Mouse (Mus musculus) intestine, embryonic 14.5 days (tissue): ENCODE data around the gene Carm1. TPM values are rescaled to one million over a fixed set of nuclear protein-coding genes. Genes with fewer than 3 reads are reported as not detected.

Experiments
- ATAC-seq: fragments of 200-750 bp; cut with Nextera tagmentation; replicated peaks from 2 replicates; pipeline ENCODE4 v1.8.0; 2017; ENCODE audit warnings: low read depth, moderate number of reproducible peaks, moderate TSS enrichment, moderate library complexity; ENCODE audit not compliant: low FRiP score, low TSS enrichment
- DNase-seq: peaks from one replicate; pipeline ENCODE4 v3.0.0-alpha.2; 2018; ENCODE audit warnings: low spot score
- H3K27ac ChIP-seq: fragments of 300-500 bp; sonication (generic); 2 replicates; pipeline ENCODE4 v1.5.1; 2014; ENCODE audit warnings: low read depth, mild to moderate bottlenecking, control low read depth
- H3K27me3 ChIP-seq: fragments of 300-500 bp; sonication (generic); replicated peaks from 2 replicates; pipeline ENCODE4 v1.6.1; 2014; ENCODE audit warnings: low read length, control low read depth; ENCODE audit not compliant: control insufficient read depth, insufficient read depth
- H3K36me3 ChIP-seq: fragments of 300-500 bp; sonication (generic); 2 replicates; pipeline ENCODE4 v1.6.1; 2014; ENCODE audit warnings: low read length, control low read depth; ENCODE audit not compliant: control insufficient read depth, insufficient read depth
- H3K4me1 ChIP-seq: fragments of 300-500 bp; sonication (generic); replicated peaks from 2 replicates; pipeline ENCODE4 v1.6.1; 2014; ENCODE audit warnings: low read length, control low read depth, mixed read lengths; ENCODE audit not compliant: control insufficient read depth, insufficient read depth
- H3K4me2 ChIP-seq: fragments of 300-500 bp; sonication (generic); 2 replicates; pipeline ENCODE4 v1.6.1; 2014; ENCODE audit warnings: low read length
- H3K4me3 ChIP-seq: fragments of 300-500 bp; sonication (generic); 2 replicates; pipeline ENCODE4 v1.5.1; 2014; ENCODE audit warnings: low read depth, low read length, control low read depth, mixed read lengths
- H3K9ac ChIP-seq: fragments of 300-500 bp; sonication (generic); 2 replicates; pipeline ENCODE4 v1.6.1; 2014; ENCODE audit warnings: mild to moderate bottlenecking, low read length
- H3K9me3 ChIP-seq: fragments of 300-500 bp; sonication (generic); 2 replicates; pipeline ENCODE4 v1.6.1; 2016; ENCODE audit warnings: low read length, control low read depth; ENCODE audit not compliant: control insufficient read depth
- WGBS: fragments of 180-500 bp; shearing (Covaris S2); extraction: QIAGEN DNeasy Blood & Tissue Kit; methylation state at CpG from one replicate; pipeline ENCODE4 v1.1.7; 2014; 5-methylcytosine and 5-hydroxymethylcytosine counted together
- polyA plus RNA-seq: library from polyadenylated mRNA; unstranded; fragments of >200 nt; fragmentation: Nextera tagmentation; extraction: Ambion mirVana; gene quantifications from 2 replicates; pipeline ENCODE4 v1.2.1, GENCODE M21; 2014

The Carm1 gene
- polyA plus RNA-seq, 1 experiment from 2014 or later = 54.4 TPM

DNA sequence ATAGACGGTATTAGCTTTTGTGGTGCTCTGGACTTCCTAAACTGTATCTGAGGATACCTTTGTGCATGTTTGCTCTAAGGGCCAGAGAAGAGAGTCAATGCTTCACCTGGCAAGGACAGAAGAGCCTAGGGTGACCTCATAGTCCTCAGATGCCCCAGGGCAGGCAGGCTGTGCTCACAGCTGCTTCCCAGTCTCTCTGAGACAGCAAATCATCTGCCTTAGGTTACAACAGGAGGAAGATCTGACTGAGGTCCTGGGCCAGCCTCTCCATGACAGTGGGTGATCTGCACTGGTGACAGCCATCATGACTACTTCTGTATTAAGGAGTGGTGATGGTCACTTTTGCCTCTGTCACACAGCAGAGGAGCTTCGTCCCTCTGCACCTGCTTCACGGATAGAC, 12.5 kb downstream of the Carm1 start:
- no peak overlapping the region for H3K4me3 ChIP-seq
- H3K9ac ChIP-seq = no peak overlapping the region
- ATAC-seq (no peak), DNase-seq (no peak)
- peaks cover 5% of the 10 kb centered on the region; the same call in 1 of the 2 replicates for H3K4me1 ChIP-seq
- peaks cover 29% of the 10 kb centered on the region for H3K36me3 ChIP-seq
- no peaks in the 10 kb centered on the region for H3K9me3 ChIP-seq
- H3K4me2 ChIP-seq = no peak overlapping the region
- 95% methylated on average over 3 of the region's 3 CpGs for WGBS
- H3K27ac ChIP-seq = no peak overlapping the region
- no peaks in the 10 kb centered on the region for H3K27me3 ChIP-seq

DNA sequence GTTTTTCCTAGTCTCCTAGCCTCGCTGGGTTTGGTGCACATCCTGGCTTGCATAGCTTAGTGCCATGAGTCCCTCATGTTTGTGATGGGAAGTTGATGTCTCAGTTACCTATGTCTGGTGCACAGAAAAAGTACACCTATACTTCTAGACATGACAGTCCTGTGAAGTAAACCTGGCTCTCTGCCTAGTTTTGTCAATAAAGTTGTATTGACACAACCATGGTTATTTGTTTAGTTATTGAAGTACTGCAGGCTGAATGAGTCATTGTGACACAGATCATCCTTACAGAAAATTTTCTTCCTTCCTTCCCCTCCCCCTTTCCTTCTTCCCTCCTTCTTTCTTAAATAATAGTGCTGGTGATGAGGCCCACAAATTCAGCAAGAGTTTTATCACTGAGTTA, 17.7 kb downstream of the Carm1 start:
- DNase-seq = no peak
- H3K36me3 ChIP-seq = peaks cover 20% of the 10 kb centered on the region
- no peaks in the 10 kb centered on the region for H3K27me3 ChIP-seq
- H3K9me3 ChIP-seq = no peaks in the 10 kb centered on the region
- no peak overlapping the region for H3K4me3 ChIP-seq
- H3K27ac ChIP-seq = no peak overlapping the region
- WGBS = 82% methylated on average over 1 of the region's 1 CpGs
- H3K4me1 ChIP-seq = 0 out of 2 replicates have a peak, but pooled peaks cover 3% of the 10 kb centered on the region
- no peak overlapping the region for H3K4me2 ChIP-seq
- ATAC-seq = no peak
- H3K9ac ChIP-seq = no peak overlapping the region

DNA sequence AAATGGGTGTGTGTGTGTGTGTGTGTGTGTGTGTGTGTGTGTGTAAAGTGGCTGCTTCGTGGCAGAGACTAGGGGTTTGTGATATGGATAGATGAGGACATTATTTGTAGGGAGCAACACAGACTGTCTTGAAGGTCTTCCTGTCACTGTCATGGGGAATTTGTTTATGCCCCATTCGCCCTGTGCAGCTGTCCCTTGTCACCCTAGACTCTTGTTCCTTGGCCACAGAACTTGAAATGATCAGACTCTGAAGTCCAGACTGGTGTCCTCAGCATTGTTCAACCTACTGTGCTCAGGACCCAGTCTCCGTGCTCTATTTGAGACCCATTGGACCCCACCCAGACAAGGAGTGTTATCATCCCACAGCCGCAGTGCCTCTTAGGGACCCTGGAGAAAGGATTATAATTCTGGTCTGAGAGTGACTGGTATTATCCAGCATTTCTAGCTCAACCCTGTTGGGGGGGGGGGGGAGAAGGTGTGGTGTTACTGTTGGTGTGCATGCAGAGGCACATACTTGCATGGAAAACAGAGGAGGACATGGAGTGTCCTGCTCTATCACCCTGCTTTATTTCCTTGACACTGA, 18.4 kb downstream of the Carm1 start:
- Histone ChIP-seq H3K36me3 (peaks cover 26% of the 10 kb centered on the region), H3K27ac (no peak overlapping the region), H3K9ac (no peak overlapping the region), H3K27me3 (no peaks in the 10 kb centered on the region), H3K4me1 (0 out of 2 replicates have a peak, but pooled peaks cover 3% of the 10 kb centered on the region), H3K4me2 (no peak overlapping the region), H3K4me3 (no peak overlapping the region), H3K9me3 (no peaks in the 10 kb centered on the region)
- ATAC-seq = no peak
- WGBS = 77% methylated on average over 4 of the region's 4 CpGs
- DNase-seq = no peak

DNA sequence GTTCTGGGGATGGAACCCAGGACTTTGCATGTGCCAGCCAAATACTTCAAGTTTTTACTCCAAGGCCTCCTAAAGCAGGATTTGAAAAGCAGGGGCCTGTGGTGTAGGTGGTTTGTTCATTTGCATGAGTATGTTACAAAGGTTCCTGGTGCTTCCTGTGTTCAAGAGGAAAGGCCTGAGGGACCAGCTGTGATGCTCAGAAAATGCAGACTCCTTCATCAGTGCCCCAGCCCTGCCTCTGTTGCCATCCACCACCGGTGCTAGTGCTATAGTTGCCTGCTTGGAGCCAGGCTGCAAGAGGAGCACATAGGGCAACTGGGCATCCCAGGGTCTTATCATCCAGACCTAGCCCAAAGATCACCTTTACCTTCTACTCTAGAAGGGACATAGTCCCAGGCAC, 19.8 kb downstream of the Carm1 start:
- 100% methylated on average over 1 of the region's 1 CpGs for WGBS
- Histone ChIP-seq H3K36me3 (peaks cover 30% of the 10 kb centered on the region), H3K4me3 (no peak overlapping the region), H3K9ac (no peak overlapping the region), H3K9me3 (no peaks in the 10 kb centered on the region), H3K27me3 (no peaks in the 10 kb centered on the region), H3K4me2 (no peak overlapping the region), H3K4me1 (0 out of 2 replicates have a peak, but pooled peaks cover 3% of the 10 kb centered on the region), H3K27ac (no peak overlapping the region)
- ATAC-seq (no peak), DNase-seq (no peak)

DNA sequence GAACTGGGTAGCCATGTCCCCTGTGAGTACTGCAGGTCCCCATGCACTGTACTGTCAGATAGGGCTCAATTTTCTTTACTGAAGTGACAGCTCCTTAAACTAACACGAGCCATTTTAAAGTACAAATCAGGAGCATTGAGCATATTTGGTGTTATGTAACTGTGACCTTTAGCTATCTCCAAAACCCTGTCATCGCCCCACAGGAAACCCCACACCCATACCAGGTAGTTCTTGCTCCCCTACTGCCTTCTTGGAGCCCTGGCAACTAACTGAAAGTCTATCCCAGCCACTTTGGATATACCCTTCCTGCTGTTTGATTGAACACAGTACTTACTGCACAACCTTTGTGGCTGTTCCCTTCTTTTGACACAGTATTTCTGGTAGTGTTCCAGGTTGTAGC, 20.4 kb downstream of the Carm1 start:
- Histone ChIP-seq H3K9ac (no peak overlapping the region), H3K27me3 (no peaks in the 10 kb centered on the region)
- 84% methylated on average over 2 of the region's 2 CpGs for WGBS

DNA sequence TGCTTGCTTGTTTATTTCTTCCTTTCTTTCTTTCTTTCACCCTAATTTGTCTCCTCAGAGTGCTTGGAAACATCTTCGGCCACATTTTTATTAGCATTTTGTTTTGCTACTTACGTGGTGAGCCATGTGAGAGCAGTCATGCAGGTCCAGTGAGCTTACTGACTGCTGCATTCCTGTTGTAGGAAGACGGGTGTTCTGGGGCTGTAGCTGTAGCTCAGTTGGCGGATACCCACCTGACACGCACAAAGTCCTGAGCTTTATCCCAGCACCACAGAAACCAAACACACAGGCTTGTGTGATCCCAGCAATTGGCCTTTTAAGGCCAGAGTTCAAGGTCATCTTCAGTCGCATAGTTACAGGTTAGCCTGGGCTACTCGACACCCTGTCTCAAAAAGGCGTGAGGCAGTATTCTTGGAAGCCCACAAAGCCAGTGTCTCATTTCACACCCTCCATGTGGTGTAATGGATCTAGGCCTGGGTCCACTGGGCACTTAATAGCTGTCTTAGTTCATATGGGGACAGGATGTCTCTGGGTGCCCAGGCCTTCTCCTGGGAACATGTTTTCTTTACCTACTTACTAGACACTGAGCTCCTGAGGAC, 22.1 kb downstream of the Carm1 start:
- DNase-seq (no peak), ATAC-seq (no peak)
- Histone ChIP-seq H3K4me3 (no peak overlapping the region), H3K27ac (no peak overlapping the region), H3K9me3 (no peaks in the 10 kb centered on the region), H3K9ac (no peak overlapping the region), H3K4me1 (0 out of 2 replicates have a peak, but pooled peaks cover 3% of the 10 kb centered on the region), H3K36me3 (peaks cover 44% of the 10 kb centered on the region), H3K27me3 (no peaks in the 10 kb centered on the region), H3K4me2 (no peak overlapping the region)
- WGBS = 85% methylated on average over 8 of the region's 8 CpGs

More for the DNA sequence above, 20.4 kb downstream of the Carm1 start:
- Histone ChIP-seq H3K9me3 (no peaks in the 10 kb centered on the region), H3K4me2 (no peak overlapping the region), H3K27ac (no peak overlapping the region), H3K36me3 (peaks cover 30% of the 10 kb centered on the region), H3K4me3 (no peak overlapping the region), H3K4me1 (0 out of 2 replicates have a peak, but pooled peaks cover 3% of the 10 kb centered on the region)
- DNase-seq = no peak
- no peak for ATAC-seq

DNA sequence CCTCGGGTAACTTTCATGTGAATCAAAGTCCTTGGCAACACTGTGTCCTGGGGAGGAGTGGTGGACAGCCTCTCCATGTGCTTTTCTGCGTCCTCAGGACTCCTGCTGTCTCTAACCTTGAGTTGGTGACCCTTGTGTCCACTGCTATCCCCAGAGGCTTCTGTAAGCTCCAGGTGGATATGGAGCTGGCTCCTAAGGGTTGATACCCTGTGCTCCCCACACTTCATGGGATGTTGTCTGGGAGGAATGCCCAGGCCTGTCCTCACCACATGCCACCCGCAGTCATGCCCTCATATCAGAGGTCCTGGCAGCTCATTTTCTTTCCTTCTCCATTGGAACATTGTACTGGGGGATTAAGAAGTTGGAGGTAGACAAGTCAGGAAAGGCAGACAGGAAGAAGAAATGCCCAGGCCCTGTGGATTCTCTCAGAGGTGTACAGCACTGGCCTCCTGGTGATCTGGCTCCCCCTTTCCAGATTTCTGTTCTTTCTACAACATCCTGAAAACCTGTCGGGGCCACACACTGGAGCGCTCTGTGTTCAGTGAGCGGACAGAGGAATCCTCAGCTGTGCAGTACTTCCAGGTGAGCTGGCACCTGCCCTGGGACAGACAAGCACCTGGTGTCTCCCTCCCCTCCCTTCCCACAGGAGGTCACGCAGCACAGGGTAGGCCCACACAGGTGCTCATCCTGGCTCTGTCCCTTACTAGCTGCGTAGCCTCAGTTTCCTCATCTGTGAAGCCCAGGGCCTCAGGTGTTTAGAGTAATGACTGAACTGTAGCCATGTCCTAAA, 27.5 kb downstream of the Carm1 start:
- Histone ChIP-seq H3K27me3 (no peaks in the 10 kb centered on the region), H3K9ac (no peak overlapping the region), H3K9me3 (no peaks in the 10 kb centered on the region), H3K4me2 (no peak overlapping the region), H3K4me1 (no peaks in the 10 kb centered on the region), H3K36me3 (peaks cover 98% of the 10 kb centered on the region), H3K27ac (no peak overlapping the region), H3K4me3 (no peak overlapping the region)
- DNase-seq (no peak), ATAC-seq (no peak)
- 89% methylated on average over 8 of the region's 8 CpGs for WGBS

DNA sequence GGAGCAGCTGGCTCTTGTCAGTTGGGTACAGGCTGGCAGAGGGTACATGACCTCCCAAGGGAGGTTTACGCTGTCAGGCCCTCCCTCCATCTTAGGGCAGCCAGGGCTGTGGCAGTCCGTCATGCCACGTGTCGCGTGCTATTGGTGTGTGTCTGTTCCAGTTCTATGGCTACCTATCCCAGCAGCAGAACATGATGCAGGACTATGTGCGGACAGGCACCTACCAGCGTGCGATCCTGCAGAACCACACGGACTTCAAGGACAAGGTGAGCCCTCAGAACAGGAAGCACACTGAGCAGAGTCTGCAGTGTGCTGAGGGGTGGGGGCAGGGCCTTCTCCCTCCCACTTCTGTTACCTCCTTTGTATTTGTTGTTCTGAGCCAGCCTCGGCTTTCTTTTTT, 28.6 kb downstream of the Carm1 start:
- no peaks in the 10 kb centered on the region for H3K27me3 ChIP-seq
- no peak overlapping the region for H3K4me2 ChIP-seq
- H3K4me1 ChIP-seq = no peaks in the 10 kb centered on the region
- no peak overlapping the region for H3K27ac ChIP-seq
- ATAC-seq = no peak
- H3K9me3 ChIP-seq = no peaks in the 10 kb centered on the region
- 91% methylated on average over 10 of the region's 10 CpGs for WGBS
- no peak for DNase-seq
- peaks cover 98% of the 10 kb centered on the region for H3K36me3 ChIP-seq
- H3K4me3 ChIP-seq = no peak overlapping the region
- H3K9ac ChIP-seq = no peak overlapping the region
